Mouse (Mus musculus): ENCODE data around the gene Angptl3. TPM values are rescaled to one million over a fixed set of nuclear protein-coding genes. Genes with fewer than 3 reads are reported as not detected.

Gene Angptl3
- polyA plus RNA-seq, 1 experiment from 2014 or later = 18.0 TPM

DNA sequence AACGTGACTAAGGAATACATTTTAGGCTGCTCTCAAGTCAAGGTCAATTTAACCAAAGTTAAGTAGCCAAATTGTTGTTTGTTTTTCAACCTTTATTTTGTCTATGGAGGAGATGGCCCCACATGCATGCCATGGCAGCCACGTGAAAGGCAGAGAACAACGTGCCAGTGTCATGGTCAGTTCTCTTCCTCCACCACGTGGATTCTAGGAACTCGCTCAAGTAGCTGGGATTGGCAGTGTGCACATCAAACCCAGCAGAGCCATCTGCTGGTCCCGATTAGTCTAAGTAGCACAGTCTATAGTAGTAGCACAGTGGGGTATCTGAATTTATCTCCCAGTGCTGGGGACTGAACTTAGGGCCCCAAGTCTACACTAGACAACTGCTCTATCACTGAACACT is 38.1 kb downstream of the Angptl3 start:
- WGBS (ENCODE audit: insufficient replicate concordance) = 61% methylated on average over 6 of the region's 6 CpGs
- H3K9ac ChIP-seq = no peak overlapping the region
- H3K36me3 ChIP-seq = peaks cover 41% of the 10 kb centered on the region
- no peaks in the 10 kb centered on the region for H3K27me3 ChIP-seq (replicated peaks)
- H3K4me1 ChIP-seq = no peaks in the 10 kb centered on the region
- no peak overlapping the region for H3K4me2 ChIP-seq
- H3K4me3 ChIP-seq = no peak overlapping the region
- H3K27ac ChIP-seq = no peak overlapping the region
- ATAC-seq = no peak
- no peaks in the 10 kb centered on the region for H3K9me3 ChIP-seq (replicated peaks)

DNA sequence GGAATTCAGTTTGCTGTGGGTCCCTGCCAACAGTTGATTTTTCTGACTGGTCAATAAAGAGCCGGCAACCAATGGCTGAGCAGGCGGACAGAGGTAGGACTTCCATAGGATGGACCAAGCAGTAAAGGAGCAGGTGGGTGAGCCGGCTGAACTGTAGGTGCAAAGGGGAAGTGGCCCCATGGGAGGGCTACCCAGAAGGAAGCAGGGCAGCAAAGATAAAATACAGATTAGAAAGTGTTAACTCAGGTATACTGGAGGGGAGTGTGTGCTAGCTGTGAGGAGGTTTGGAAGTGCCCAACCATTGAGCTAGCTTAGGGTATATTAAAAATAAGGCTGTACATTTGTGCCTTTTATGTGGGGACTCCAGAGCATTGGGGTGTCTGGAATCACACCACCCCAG is 47.3 kb downstream of the Angptl3 start:
- no peak for ATAC-seq
- Histone ChIP-seq H3K9ac (no peak overlapping the region), H3K9me3 (replicated peaks) (no peaks in the 10 kb centered on the region), H3K4me1 (peaks cover 5% of the 10 kb centered on the region), H3K27ac (no peak overlapping the region), H3K36me3 (peaks cover 36% of the 10 kb centered on the region), H3K4me2 (no peak overlapping the region), H3K4me3 (no peak overlapping the region), H3K27me3 (replicated peaks) (no peaks in the 10 kb centered on the region)
- 51% methylated on average over 3 of the region's 3 CpGs for WGBS (ENCODE audit: insufficient replicate concordance)

DNA sequence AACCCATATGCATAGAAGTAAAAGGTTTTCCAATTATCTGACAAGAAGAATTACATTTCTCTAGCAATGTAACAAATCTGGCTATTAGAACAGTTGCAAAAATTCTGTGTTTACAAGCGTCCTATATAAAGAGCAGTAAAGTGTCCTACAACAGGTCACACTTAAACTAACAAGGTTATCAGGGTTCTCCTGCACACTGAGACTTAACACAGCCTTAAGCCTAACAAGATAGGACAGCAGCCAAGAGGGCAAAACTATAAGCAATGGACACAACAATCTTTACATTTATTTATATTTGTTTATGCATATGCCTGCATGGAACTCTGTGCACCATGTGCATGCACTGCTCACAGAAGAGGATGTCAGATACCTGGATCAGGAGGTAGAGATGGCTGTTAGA is 50.4 kb downstream of the Angptl3 start:
- Histone ChIP-seq H3K4me3 (no peak overlapping the region), H3K27ac (no peak overlapping the region), H3K9me3 (replicated peaks) (no peaks in the 10 kb centered on the region), H3K36me3 (peaks cover 31% of the 10 kb centered on the region), H3K4me1 (peaks cover 5% of the 10 kb centered on the region), H3K9ac (no peak overlapping the region), H3K4me2 (no peak overlapping the region), H3K27me3 (replicated peaks) (no peaks in the 10 kb centered on the region)
- 64% methylated on average over 1 of the region's 1 CpGs for WGBS (ENCODE audit: insufficient replicate concordance)
- ATAC-seq = no peak

DNA sequence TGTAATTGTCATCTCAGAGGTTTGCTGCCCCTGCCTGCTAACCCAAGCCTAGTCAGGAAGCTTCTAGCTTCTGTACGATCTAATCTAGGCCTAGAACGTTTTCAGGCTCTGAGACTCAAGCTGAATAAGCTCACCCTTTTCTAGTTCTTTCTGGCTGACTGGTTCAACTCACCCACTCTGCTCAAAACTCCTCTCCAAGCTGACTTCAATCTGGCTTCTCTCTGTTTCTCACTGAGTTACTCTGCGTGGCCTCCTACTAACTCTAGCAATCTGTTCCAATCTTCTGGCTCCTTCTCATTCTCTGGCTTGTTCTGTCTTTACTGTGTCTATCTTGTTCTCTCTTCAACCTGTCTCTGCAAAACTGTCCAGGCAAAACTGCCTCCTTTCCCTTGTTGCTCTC is 53.1 kb downstream of the Angptl3 start:
- H3K27ac ChIP-seq = no peak overlapping the region
- no peaks in the 10 kb centered on the region for H3K27me3 ChIP-seq (replicated peaks)
- H3K9me3 ChIP-seq (replicated peaks) = no peaks in the 10 kb centered on the region
- peaks cover 18% of the 10 kb centered on the region for H3K4me1 ChIP-seq
- H3K4me3 ChIP-seq = no peak overlapping the region
- H3K4me2 ChIP-seq = no peak overlapping the region
- no peak for ATAC-seq
- H3K36me3 ChIP-seq = peaks cover 18% of the 10 kb centered on the region
- H3K9ac ChIP-seq = no peak overlapping the region
- WGBS (ENCODE audit: insufficient replicate concordance) = 56% methylated on average over 3 of the region's 3 CpGs

DNA sequence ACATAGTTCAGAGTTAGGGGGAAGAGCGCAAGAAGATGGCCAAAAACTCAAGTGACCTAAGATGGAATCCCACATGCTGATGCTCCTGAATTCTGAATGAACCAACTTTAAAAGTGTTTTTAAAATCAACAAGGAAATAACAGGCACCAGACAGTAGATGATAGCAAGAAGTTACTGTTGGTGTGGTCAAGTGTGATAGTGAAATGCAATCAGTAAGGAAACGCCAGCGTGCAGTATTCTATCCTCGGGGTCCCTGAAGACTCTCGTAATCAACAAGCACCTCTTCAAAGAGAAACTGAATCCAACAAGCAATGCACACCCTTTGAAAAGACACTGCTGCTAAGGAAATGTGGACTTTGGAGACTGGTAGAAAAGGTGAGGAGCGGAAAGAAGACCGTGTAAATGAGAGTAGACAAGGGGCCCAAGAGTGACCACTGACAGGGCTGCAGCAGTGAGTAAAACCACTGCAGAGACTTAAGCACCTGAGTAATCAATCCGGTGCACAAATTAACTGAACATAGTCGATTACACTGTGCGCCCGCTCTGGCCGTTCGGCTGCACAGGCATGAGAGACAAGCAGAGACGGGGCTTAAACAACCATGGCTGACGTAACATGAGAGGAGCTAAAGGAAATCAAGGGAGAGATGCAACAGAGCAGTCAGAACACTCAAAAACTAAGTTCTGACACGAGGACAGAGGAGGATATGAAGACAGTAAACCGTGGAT is 57.2 kb downstream of the Angptl3 start:
- Histone ChIP-seq H3K9me3 (replicated peaks) (no peaks in the 10 kb centered on the region), H3K27me3 (replicated peaks) (no peaks in the 10 kb centered on the region), H3K4me3 (peak overlapping the region; percentile 14), H3K4me1 (peaks cover 37% of the 10 kb centered on the region), H3K4me2 (peak overlapping the region; percentile 54), H3K36me3 (peaks cover 14% of the 10 kb centered on the region), H3K9ac (no peak overlapping the region), H3K27ac (peak overlapping the region; percentile 63)
- ATAC-seq = peak; percentile 83
- WGBS (ENCODE audit: insufficient replicate concordance) = 46% methylated on average over 17 of the region's 17 CpGs

DNA sequence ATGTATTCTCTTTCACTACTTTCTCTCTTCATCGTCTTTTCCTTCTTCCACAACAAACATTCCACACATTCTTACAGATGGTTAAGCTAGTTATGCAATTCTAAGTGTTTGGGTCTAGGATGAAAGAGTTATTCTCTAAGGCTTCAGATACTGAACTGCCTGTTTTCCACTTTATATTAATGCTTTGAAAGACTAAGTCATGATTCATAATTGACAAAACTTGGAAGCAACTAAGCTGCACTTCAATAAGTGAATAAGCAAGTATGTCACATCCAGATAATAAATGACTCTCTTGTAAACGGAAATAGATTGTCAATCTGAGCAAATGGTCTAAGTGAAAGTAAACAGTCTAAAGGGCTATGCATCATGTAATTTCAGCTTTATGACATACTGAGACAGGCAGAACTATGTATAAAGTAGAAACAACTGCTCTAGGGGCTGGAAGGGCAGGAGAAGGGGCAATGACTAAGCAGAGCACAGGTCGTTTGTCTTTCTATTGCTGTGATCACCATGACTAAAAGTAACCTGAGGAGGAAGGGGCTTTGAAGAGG is 60.5 kb downstream of the Angptl3 start:
- H3K4me2 ChIP-seq = no peak overlapping the region
- no peak overlapping the region for H3K27ac ChIP-seq
- no peak overlapping the region for H3K9ac ChIP-seq
- peaks cover 48% of the 10 kb centered on the region for H3K4me1 ChIP-seq
- 42% methylated on average over 3 of the region's 3 CpGs for WGBS (ENCODE audit: insufficient replicate concordance)
- no peaks in the 10 kb centered on the region for H3K9me3 ChIP-seq (replicated peaks)
- H3K27me3 ChIP-seq (replicated peaks) = no peaks in the 10 kb centered on the region
- peaks cover 7% of the 10 kb centered on the region for H3K36me3 ChIP-seq
- no peak for ATAC-seq
- no peak overlapping the region for H3K4me3 ChIP-seq

DNA sequence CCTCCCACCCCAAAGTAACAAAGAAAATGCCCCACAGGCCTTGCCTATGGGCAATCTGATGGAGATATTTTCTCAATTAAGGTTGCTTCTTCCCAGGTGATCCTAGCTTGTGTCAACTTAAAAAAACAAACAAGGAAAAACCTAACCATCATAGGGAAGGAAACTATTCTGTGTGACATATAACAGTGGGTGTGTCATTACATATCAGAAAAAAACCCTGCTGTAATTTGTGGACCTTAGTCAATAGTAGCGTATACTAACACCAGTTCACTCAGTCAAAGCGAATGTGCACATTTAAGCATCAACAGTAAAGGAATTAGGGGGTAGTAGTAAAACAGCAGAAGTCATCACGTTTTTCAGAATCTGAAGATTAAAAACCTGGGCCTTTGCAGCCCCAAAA is 61.0 kb downstream of the Angptl3 start:
- Histone ChIP-seq H3K4me1 (peaks cover 48% of the 10 kb centered on the region), H3K9me3 (replicated peaks) (no peaks in the 10 kb centered on the region), H3K27ac (no peak overlapping the region), H3K9ac (no peak overlapping the region), H3K27me3 (replicated peaks) (no peaks in the 10 kb centered on the region), H3K4me3 (no peak overlapping the region), H3K4me2 (no peak overlapping the region), H3K36me3 (peaks cover 4% of the 10 kb centered on the region)
- 77% methylated on average over 3 of the region's 3 CpGs for WGBS (ENCODE audit: insufficient replicate concordance)
- no peak for ATAC-seq

Other genes starting within 250 kb of the Angptl3 start
- 0.10 and 0.18 TPM in 2 replicates for gene Kank4, start 213.4 kb upstream of the Angptl3 start, polyA plus RNA-seq (2016; fragmentation: Nextera tagmentation; extraction: Ambion mirVana)
- not detected in 2 replicates for gene I0C0044D17Rik, start 207.1 kb upstream of the Angptl3 start, polyA plus RNA-seq (2016; fragmentation: Nextera tagmentation; extraction: Ambion mirVana)
- 106 and 117 TPM in 2 replicates for gene Usp1, start 107.1 kb upstream of the Angptl3 start, polyA plus RNA-seq (2016; fragmentation: Nextera tagmentation; extraction: Ambion mirVana)
- 18.9 and 20.3 TPM in 2 replicates for gene Dock7, start 90.0 kb downstream of the Angptl3 start, polyA plus RNA-seq (2016; fragmentation: Nextera tagmentation; extraction: Ambion mirVana)
- gene Atg4c, start 163.0 kb downstream of the Angptl3 start, polyA plus RNA-seq (2016; fragmentation: Nextera tagmentation; extraction: Ambion mirVana) = 6.3 and 7.3 TPM in 2 replicates